Mouse (Mus musculus): ENCODE results near the gene Tdo2.

The Tdo2 gene

GRCm38 (mm10) chr3:81944851-81945393 is 31.1 kb downstream of the Tdo2 start:
- intact Hi-C loops (cut with DNase I) = no loop called here

GRCm38 (mm10) chr3:81943097-81943496 is 32.9 kb downstream of the Tdo2 start:
- intact Hi-C loops (cut with DNase I) = no loop called here

- intact Hi-C loops (cut with DNase I) = no loop called here
These were observed 33.7 kb downstream of the Tdo2 start for GRCm38 (mm10) chr3:81942341-81942740.

- intact Hi-C loops (cut with DNase I) = loop anchor here (5.0 to 10.0 kb wide), 3 partner anchors 48 to 418 kb away; partner anchors contain the start of gene Map9
These were observed 37.1 kb downstream of the Tdo2 start for GRCm38 (mm10) chr3:81938924-81939323.

GRCm38 (mm10) chr3:81933348-81933747 is 42.7 kb downstream of the Tdo2 start:
- intact Hi-C loops (cut with DNase I) = loop anchor here (10.0 kb wide), 1 partner anchor 91 kb away; no protein-coding TSS in a partner anchor

- intact Hi-C loops (cut with DNase I) = loop anchor here (10.0 kb wide), 1 partner anchor 92 kb away; no protein-coding TSS in a partner anchor
These were observed 43.6 kb downstream of the Tdo2 start, which contains the start of gene Ctso for GRCm38 (mm10) chr3:81932141-81933101. Gene Ctso, plus strand, starts transcription at chr3:81932601.

GRCm38 (mm10) chr3:81931695-81932094 is 44.3 kb downstream of the Tdo2 start:
- intact Hi-C loops (cut with DNase I) = loop anchor here (10.0 kb wide), 1 partner anchor 93 kb away; no protein-coding TSS in a partner anchor

- intact Hi-C loops (cut with DNase I) = loop anchor here (5.0 to 10.0 kb wide), 3 partner anchors 632 to 1854 kb away; no protein-coding TSS in a partner anchor
These were observed 46.9 kb downstream of the Tdo2 start for GRCm38 (mm10) chr3:81929073-81929472.

- intact Hi-C loops (cut with DNase I) = loop anchor here (5.0 to 10.0 kb wide), 3 partner anchors 630 to 1852 kb away; no protein-coding TSS in a partner anchor
These were observed 49.2 kb downstream of the Tdo2 start for GRCm38 (mm10) chr3:81926764-81927325.

GRCm38 (mm10) chr3:81925856-81926255 is 50.1 kb downstream of the Tdo2 start:
- intact Hi-C loops (cut with DNase I) = loop anchor here (2.0 to 10.0 kb wide), 4 partner anchors 629 to 1851 kb away; no protein-coding TSS in a partner anchor

GRCm38 (mm10) chr3:81924931-81925330 is 51.1 kb downstream of the Tdo2 start:
- intact Hi-C loops (cut with DNase I) = loop anchor here (2.0 to 10.0 kb wide), 5 partner anchors 138 to 1850 kb away; no protein-coding TSS in a partner anchor

- intact Hi-C loops (cut with DNase I) = loop anchor here (5.0 to 10.0 kb wide), 2 partner anchors 136 to 1848 kb away; no protein-coding TSS in a partner anchor
These were observed 53.1 kb downstream of the Tdo2 start for GRCm38 (mm10) chr3:81922910-81923309.

- intact Hi-C loops (cut with DNase I) = loop anchor here (5.0 to 10.0 kb wide), 2 partner anchors 132 to 1845 kb away; no protein-coding TSS in a partner anchor
These were observed 56.3 kb downstream of the Tdo2 start for GRCm38 (mm10) chr3:81919681-81920080.

- intact Hi-C loops (cut with DNase I) = no loop called here
These were observed 57.8 kb downstream of the Tdo2 start for GRCm38 (mm10) chr3:81918215-81918614.

- intact Hi-C loops (cut with DNase I) = no loop called here
These were observed 58.6 kb downstream of the Tdo2 start for GRCm38 (mm10) chr3:81917354-81917935.

GRCm38 (mm10) chr3:81916030-81916686 is 59.8 kb downstream of the Tdo2 start:
- intact Hi-C loops (cut with DNase I) = no loop called here

GRCm38 (mm10) chr3:81910286-81911036 is 65.5 kb downstream of the Tdo2 start:
- intact Hi-C loops (cut with DNase I) = no loop called here
